Mouse (Mus musculus): ENCODE data around the gene Pkig. TPM values are rescaled to one million over a fixed set of nuclear protein-coding genes. Genes with fewer than 3 reads are reported as not detected.

Gene Pkig
- total RNA-seq, 1 experiment: 14.8 TPM

GRCm38 (mm10) chr2:163641681-163642080 is 16.5 kb upstream of the Pkig start:
- H3K36me3 ChIP-seq (ENCODE audit: control insufficient read depth, insufficient read depth, low read length, poor library complexity, severe bottlenecking): no peaks in the 10 kb centered on the region; the same call in 1 of the 2 replicates
- no peak overlapping the region for H3K9ac ChIP-seq (ENCODE audit: insufficient read depth, low read depth, low read length, poor library complexity, severe bottlenecking)
- no peak overlapping the region for H3K4me3 ChIP-seq (ENCODE audit: insufficient read depth in 1 of 2, low read depth in 1 of 2, low read length in 2 of 2, poor library complexity in 1 of 2, severe bottlenecking in 1 of 2)
- no peak overlapping the region for H3K27ac ChIP-seq (ENCODE audit: insufficient read depth, low read depth, low read length, poor library complexity, severe bottlenecking)
- TF ChIP-seq HCFC1 (IDR thresholded peaks at IDR 0.05; ENCODE audit: borderline replicate concordance, insufficient read depth, low read length) (no peak), MAFK (IDR thresholded peaks at IDR 0.05; ENCODE audit: insufficient read depth, low read depth, low read length) (no peak), CHD2 (IDR thresholded peaks at IDR 0.05; ENCODE audit: low read depth, low read length) (no peak), ZC3H11A (IDR thresholded peaks at IDR 0.05; ENCODE audit: borderline replicate concordance, low read depth, low read length) (no peak), ZNF384 (IDR thresholded peaks at IDR 0.05; ENCODE audit: low read depth, low read length) (no peak)
- no peak for DNase-seq (ENCODE audit: low read depth, low spot score)
- H3K4me1 ChIP-seq (ENCODE audit: control insufficient read depth in 2 of 2, insufficient read depth in 2 of 2, low read length in 2 of 2, poor library complexity in 1 of 2): peaks cover 0 to 5% of the 10 kb centered on the region in 2 experiments; a peak in 1 of 4 replicates
- no peaks in the 10 kb centered on the region for H3K9me3 ChIP-seq (ENCODE audit: control insufficient read depth, insufficient read depth, low read depth, low read length)
- in situ Hi-C loops (cut with MboI; ENCODE audit: low sequenced_read_pairs in 2 of 2, unreplicated experiment in 2 of 2): no loop called here

GRCm38 (mm10) chr2:163642685-163643575 is 15.3 kb upstream of the Pkig start:
- Histone ChIP-seq H3K4me3 (ENCODE audit: insufficient read depth in 1 of 2, low read depth in 1 of 2, low read length in 2 of 2, poor library complexity in 1 of 2, severe bottlenecking in 1 of 2) (no peak overlapping the region; a peak in 1 of 4 replicates), H3K9ac (ENCODE audit: insufficient read depth, low read depth, low read length, poor library complexity, severe bottlenecking) (0 out of 2 replicates have a peak overlapping the region, but pooled peaks have one; percentile 24), H3K27ac (ENCODE audit: insufficient read depth, low read depth, low read length, poor library complexity, severe bottlenecking) (no peak overlapping the region), H3K4me1 (ENCODE audit: control insufficient read depth in 2 of 2, insufficient read depth in 2 of 2, low read length in 2 of 2, poor library complexity in 1 of 2) (peaks cover 0 to 5% of the 10 kb centered on the region in 2 experiments; a peak in 1 of 4 replicates), H3K36me3 (ENCODE audit: control insufficient read depth, insufficient read depth, low read length, poor library complexity, severe bottlenecking) (no peaks in the 10 kb centered on the region; the same call in 1 of the 2 replicates), H3K9me3 (ENCODE audit: control insufficient read depth, insufficient read depth, low read depth, low read length) (no peaks in the 10 kb centered on the region)
- DNase-seq (ENCODE audit: low read depth, low spot score): no peak
- in situ Hi-C loops (cut with MboI; ENCODE audit: low sequenced_read_pairs in 2 of 2, unreplicated experiment in 2 of 2): no loop called here
- TF ChIP-seq CHD2 (IDR thresholded peaks at IDR 0.05; ENCODE audit: low read depth, low read length): no peak
- no peak for TF ChIP-seq HCFC1 (IDR thresholded peaks at IDR 0.05; ENCODE audit: borderline replicate concordance, insufficient read depth, low read length)
- no peak for TF ChIP-seq MAFK (IDR thresholded peaks at IDR 0.05; ENCODE audit: insufficient read depth, low read depth, low read length)
- no peak for TF ChIP-seq ZC3H11A (IDR thresholded peaks at IDR 0.05; ENCODE audit: borderline replicate concordance, low read depth, low read length)
- no peak for TF ChIP-seq ZNF384 (IDR thresholded peaks at IDR 0.05; ENCODE audit: low read depth, low read length)

- TF ChIP-seq MAFK (IDR thresholded peaks at IDR 0.05; ENCODE audit: insufficient read depth, low read depth, low read length) (no peak), ZC3H11A (IDR thresholded peaks at IDR 0.05; ENCODE audit: borderline replicate concordance, low read depth, low read length) (no peak), ZNF384 (IDR thresholded peaks at IDR 0.05; ENCODE audit: low read depth, low read length) (no peak), CHD2 (IDR thresholded peaks at IDR 0.05; ENCODE audit: low read depth, low read length) (no peak), HCFC1 (IDR thresholded peaks at IDR 0.05; ENCODE audit: borderline replicate concordance, insufficient read depth, low read length) (no peak)
- Histone ChIP-seq H3K36me3 (ENCODE audit: control insufficient read depth, insufficient read depth, low read length, poor library complexity, severe bottlenecking) (no peaks in the 10 kb centered on the region; the same call in 1 of the 2 replicates), H3K4me3 (ENCODE audit: insufficient read depth in 1 of 2, low read depth in 1 of 2, low read length in 2 of 2, poor library complexity in 1 of 2, severe bottlenecking in 1 of 2) (peak overlapping the region; percentile 86 to 99), H3K9ac (ENCODE audit: insufficient read depth, low read depth, low read length, poor library complexity, severe bottlenecking) (no peak overlapping the region), H3K4me1 (ENCODE audit: control insufficient read depth in 2 of 2, insufficient read depth in 2 of 2, low read length in 2 of 2, poor library complexity in 1 of 2) (peaks cover 0 to 5% of the 10 kb centered on the region in 2 experiments; a peak in 1 of 4 replicates), H3K27ac (ENCODE audit: insufficient read depth, low read depth, low read length, poor library complexity, severe bottlenecking) (no peak overlapping the region), H3K9me3 (ENCODE audit: control insufficient read depth, insufficient read depth, low read depth, low read length) (no peaks in the 10 kb centered on the region)
- in situ Hi-C loops (cut with MboI; ENCODE audit: low sequenced_read_pairs in 2 of 2, unreplicated experiment in 2 of 2): no loop called here
- no peak for DNase-seq (ENCODE audit: low read depth, low spot score)
These were observed 14.6 kb upstream of the Pkig start for GRCm38 (mm10) chr2:163643576-163643971.

GRCm38 (mm10) chr2:163644047-163644446 is 14.1 kb upstream of the Pkig start:
- Histone ChIP-seq H3K27ac (ENCODE audit: insufficient read depth, low read depth, low read length, poor library complexity, severe bottlenecking) (no peak overlapping the region), H3K36me3 (ENCODE audit: control insufficient read depth, insufficient read depth, low read length, poor library complexity, severe bottlenecking) (no peaks in the 10 kb centered on the region; the same call in 1 of the 2 replicates), H3K9me3 (ENCODE audit: control insufficient read depth, insufficient read depth, low read depth, low read length) (no peaks in the 10 kb centered on the region), H3K4me3 (ENCODE audit: insufficient read depth in 1 of 2, low read depth in 1 of 2, low read length in 2 of 2, poor library complexity in 1 of 2, severe bottlenecking in 1 of 2) (peak overlapping the region; percentile 86 to 99), H3K9ac (ENCODE audit: insufficient read depth, low read depth, low read length, poor library complexity, severe bottlenecking) (peak overlapping the region; percentile 53; the same call in 1 of the 2 replicates), H3K4me1 (ENCODE audit: control insufficient read depth in 2 of 2, insufficient read depth in 2 of 2, low read length in 2 of 2, poor library complexity in 1 of 2) (peaks cover 0 to 5% of the 10 kb centered on the region in 2 experiments; a peak in 1 of 4 replicates)
- TF ChIP-seq HCFC1 (IDR thresholded peaks at IDR 0.05; ENCODE audit: borderline replicate concordance, insufficient read depth, low read length) (no peak), ZNF384 (IDR thresholded peaks at IDR 0.05; ENCODE audit: low read depth, low read length) (no peak), MAFK (IDR thresholded peaks at IDR 0.05; ENCODE audit: insufficient read depth, low read depth, low read length) (no peak), ZC3H11A (IDR thresholded peaks at IDR 0.05; ENCODE audit: borderline replicate concordance, low read depth, low read length) (no peak), CHD2 (IDR thresholded peaks at IDR 0.05; ENCODE audit: low read depth, low read length) (no peak)
- in situ Hi-C loops (cut with MboI; ENCODE audit: low sequenced_read_pairs in 2 of 2, unreplicated experiment in 2 of 2): no loop called here
- DNase-seq (ENCODE audit: low read depth, low spot score): no peak
